Mouse (Mus musculus): ENCODE data around the gene Tenm4. TPM values are rescaled to one million over a fixed set of nuclear protein-coding genes. Genes with fewer than 3 reads are reported as not detected.

The Tenm4 gene
- polyA plus RNA-seq, 1 experiment from 2014 or later, result 9.1 TPM

GRCm38 (mm10) chr7:96414290-96415055, 243.4 kb downstream of the Tenm4 start:
- H3K9ac ChIP-seq (ENCODE audit: low read length), result no peak overlapping the region
- no peaks in the 10 kb centered on the region for H3K9me3 ChIP-seq (replicated peaks; ENCODE audit: control insufficient read depth, low read length)
- peak overlapping the region; percentile 45 for H3K27ac ChIP-seq (ENCODE audit: low read length)
- ATAC-seq (replicated peaks; ENCODE audit: extremely low read depth, insufficient read depth, low FRiP score), result 0 out of 2 replicates have a peak, but pooled peaks have one; percentile 28
- no peaks in the 10 kb centered on the region for H3K36me3 ChIP-seq (ENCODE audit: control insufficient read depth, insufficient read depth)
- peaks cover 13% of the 10 kb centered on the region; the same call in 1 of the 2 replicates for H3K27me3 ChIP-seq (ENCODE audit: control insufficient read depth, insufficient read depth, low read length)
- WGBS, result 53% methylated on average over 9 of the region's 9 CpGs
- no peak overlapping the region for H3K4me3 ChIP-seq (ENCODE audit: low read length)
- no peak overlapping the region for H3K4me2 ChIP-seq (ENCODE audit: low read depth, low read length)
- H3K4me1 ChIP-seq (ENCODE audit: control insufficient read depth, insufficient read depth, low read length), result peaks cover 6% of the 10 kb centered on the region; the same call in 1 of the 2 replicates

GRCm38 (mm10) chr7:96417251-96418004, 246.4 kb downstream of the Tenm4 start:
- no peak overlapping the region for H3K4me2 ChIP-seq (ENCODE audit: low read depth, low read length)
- H3K9ac ChIP-seq (ENCODE audit: low read length), result no peak overlapping the region
- no peak overlapping the region for H3K27ac ChIP-seq (ENCODE audit: low read length)
- no peak for ATAC-seq (replicated peaks; ENCODE audit: extremely low read depth, insufficient read depth, low FRiP score)
- 68% methylated on average over 13 of the region's 13 CpGs for WGBS
- peaks cover 10% of the 10 kb centered on the region; the same call in 1 of the 2 replicates for H3K27me3 ChIP-seq (ENCODE audit: control insufficient read depth, insufficient read depth, low read length)
- no peaks in the 10 kb centered on the region for H3K9me3 ChIP-seq (replicated peaks; ENCODE audit: control insufficient read depth, low read length)
- peaks cover 10% of the 10 kb centered on the region for H3K4me1 ChIP-seq (ENCODE audit: control insufficient read depth, insufficient read depth, low read length)
- no peaks in the 10 kb centered on the region for H3K36me3 ChIP-seq (ENCODE audit: control insufficient read depth, insufficient read depth)
- H3K4me3 ChIP-seq (ENCODE audit: low read length), result no peak overlapping the region

DNA sequence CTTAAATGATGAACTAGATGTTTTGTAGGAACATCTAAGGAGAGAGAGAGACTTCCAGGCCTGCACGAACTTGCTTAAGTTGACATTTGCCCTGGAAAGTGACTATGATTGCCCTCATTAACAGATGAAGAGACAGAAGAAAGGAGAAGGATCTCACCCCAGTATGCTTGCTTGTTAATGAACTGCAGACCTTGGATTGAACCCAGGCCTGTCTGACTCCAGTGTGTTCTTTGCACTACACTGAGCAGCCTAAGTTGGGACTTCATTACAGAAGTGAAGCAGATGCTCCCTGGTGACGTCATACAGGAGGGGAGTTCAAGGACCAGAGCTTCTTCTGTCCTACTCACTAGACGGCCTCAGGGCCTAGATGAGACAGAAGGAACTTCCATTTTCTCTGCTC, 247.1 kb downstream of the Tenm4 start:
- no peak for ATAC-seq (replicated peaks; ENCODE audit: extremely low read depth, insufficient read depth, low FRiP score)
- H3K27ac ChIP-seq (ENCODE audit: low read length), result no peak overlapping the region
- no peak overlapping the region for H3K9ac ChIP-seq (ENCODE audit: low read length)
- peaks cover 10% of the 10 kb centered on the region; the same call in 1 of the 2 replicates for H3K27me3 ChIP-seq (ENCODE audit: control insufficient read depth, insufficient read depth, low read length)
- H3K36me3 ChIP-seq (ENCODE audit: control insufficient read depth, insufficient read depth), result no peaks in the 10 kb centered on the region
- H3K4me1 ChIP-seq (ENCODE audit: control insufficient read depth, insufficient read depth, low read length), result peaks cover 10% of the 10 kb centered on the region
- no peaks in the 10 kb centered on the region for H3K9me3 ChIP-seq (replicated peaks; ENCODE audit: control insufficient read depth, low read length)
- no peak overlapping the region for H3K4me2 ChIP-seq (ENCODE audit: low read depth, low read length)
- 77% methylated on average over 3 of the region's 3 CpGs for WGBS
- no peak overlapping the region for H3K4me3 ChIP-seq (ENCODE audit: low read length)

- H3K9ac ChIP-seq (ENCODE audit: low read length), result no peak overlapping the region
- H3K27ac ChIP-seq (ENCODE audit: low read length), result no peak overlapping the region
- H3K4me1 ChIP-seq (ENCODE audit: control insufficient read depth, insufficient read depth, low read length), result peaks cover 4% of the 10 kb centered on the region; the same call in 1 of the 2 replicates
- H3K36me3 ChIP-seq (ENCODE audit: control insufficient read depth, insufficient read depth), result no peaks in the 10 kb centered on the region
- peaks cover 10% of the 10 kb centered on the region; the same call in 1 of the 2 replicates for H3K27me3 ChIP-seq (ENCODE audit: control insufficient read depth, insufficient read depth, low read length)
- H3K9me3 ChIP-seq (replicated peaks; ENCODE audit: control insufficient read depth, low read length), result no peaks in the 10 kb centered on the region
- ATAC-seq (replicated peaks; ENCODE audit: extremely low read depth, insufficient read depth, low FRiP score), result no peak
- WGBS, result 48% methylated on average over 3 of the region's 3 CpGs
- no peak overlapping the region for H3K4me2 ChIP-seq (ENCODE audit: low read depth, low read length)
- no peak overlapping the region for H3K4me3 ChIP-seq (ENCODE audit: low read length)
Observed at GRCm38 (mm10) chr7:96420045-96420444, 249.0 kb downstream of the Tenm4 start.

- no peak overlapping the region for H3K9ac ChIP-seq (ENCODE audit: low read length)
- no peak overlapping the region for H3K4me3 ChIP-seq (ENCODE audit: low read length)
- H3K4me1 ChIP-seq (ENCODE audit: control insufficient read depth, insufficient read depth, low read length), result peaks cover 4% of the 10 kb centered on the region; the same call in 1 of the 2 replicates
- H3K4me2 ChIP-seq (ENCODE audit: low read depth, low read length), result no peak overlapping the region
- H3K36me3 ChIP-seq (ENCODE audit: control insufficient read depth, insufficient read depth), result no peaks in the 10 kb centered on the region
- peaks cover 3% of the 10 kb centered on the region; the same call in 1 of the 2 replicates for H3K27me3 ChIP-seq (ENCODE audit: control insufficient read depth, insufficient read depth, low read length)
- ATAC-seq (replicated peaks; ENCODE audit: extremely low read depth, insufficient read depth, low FRiP score), result peak; percentile 79
- WGBS, result 24% methylated on average over 9 of the region's 9 CpGs
- no peaks in the 10 kb centered on the region for H3K9me3 ChIP-seq (replicated peaks; ENCODE audit: control insufficient read depth, low read length)
- peak overlapping the region; percentile 71 for H3K27ac ChIP-seq (ENCODE audit: low read length)
Observed at GRCm38 (mm10) chr7:96420926-96421605, 250.0 kb downstream of the Tenm4 start.

DNA sequence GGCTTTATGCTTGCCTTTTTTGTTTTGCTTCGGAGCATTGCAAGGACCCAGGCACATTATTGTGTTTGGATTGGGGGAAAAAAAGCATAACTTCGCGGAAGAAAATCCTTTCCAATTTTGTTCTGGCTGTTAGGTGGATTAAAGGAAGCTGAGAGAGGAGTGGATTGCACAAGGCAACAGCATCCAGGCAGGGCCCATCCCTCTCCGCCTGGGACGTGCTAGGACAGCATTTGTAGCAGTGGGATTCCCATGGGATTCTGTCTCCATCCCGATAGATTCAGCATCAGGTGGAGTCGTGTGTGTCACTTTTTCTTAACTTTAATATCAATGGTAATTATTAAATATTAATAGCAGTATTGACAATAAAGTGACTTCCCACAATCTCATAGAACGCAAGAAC, 255.9 kb downstream of the Tenm4 start:
- 0 out of 2 replicates have a peak, but pooled peaks cover 2% of the 10 kb centered on the region for H3K27me3 ChIP-seq (ENCODE audit: control insufficient read depth, insufficient read depth, low read length)

GRCm38 (mm10) chr7:96433307-96433706, 262.3 kb downstream of the Tenm4 start:
- Histone ChIP-seq H3K4me3 (ENCODE audit: low read length) (no peak overlapping the region), H3K36me3 (ENCODE audit: control insufficient read depth, insufficient read depth) (no peaks in the 10 kb centered on the region), H3K4me1 (ENCODE audit: control insufficient read depth, insufficient read depth, low read length) (no peaks in the 10 kb centered on the region), H3K4me2 (ENCODE audit: low read depth, low read length) (no peak overlapping the region), H3K27ac (ENCODE audit: low read length) (no peak overlapping the region), H3K9me3 (replicated peaks; ENCODE audit: control insufficient read depth, low read length) (no peaks in the 10 kb centered on the region), H3K9ac (ENCODE audit: low read length) (no peak overlapping the region), H3K27me3 (ENCODE audit: control insufficient read depth, insufficient read depth, low read length) (0 out of 2 replicates have a peak, but pooled peaks cover 2% of the 10 kb centered on the region)
- WGBS, result 92% methylated on average over 2 of the region's 2 CpGs
- ATAC-seq (replicated peaks; ENCODE audit: extremely low read depth, insufficient read depth, low FRiP score), result no peak

More for the DNA sequence above, 255.9 kb downstream of the Tenm4 start:
- no peaks in the 10 kb centered on the region for H3K36me3 ChIP-seq (ENCODE audit: control insufficient read depth, insufficient read depth)
- H3K4me1 ChIP-seq (ENCODE audit: control insufficient read depth, insufficient read depth, low read length), result 0 out of 2 replicates have a peak, but pooled peaks cover 2% of the 10 kb centered on the region
- H3K9ac ChIP-seq (ENCODE audit: low read length), result no peak overlapping the region
- H3K9me3 ChIP-seq (replicated peaks; ENCODE audit: control insufficient read depth, low read length), result no peaks in the 10 kb centered on the region
- no peak overlapping the region for H3K27ac ChIP-seq (ENCODE audit: low read length)
- H3K4me3 ChIP-seq (ENCODE audit: low read length), result no peak overlapping the region
- H3K4me2 ChIP-seq (ENCODE audit: low read depth, low read length), result no peak overlapping the region
- WGBS, result 68% methylated on average over 8 of the region's 8 CpGs
- no peak for ATAC-seq (replicated peaks; ENCODE audit: extremely low read depth, insufficient read depth, low FRiP score)

GRCm38 (mm10) chr7:96438392-96438791, 267.3 kb downstream of the Tenm4 start:
- Histone ChIP-seq H3K4me1 (ENCODE audit: control insufficient read depth, insufficient read depth, low read length) (no peaks in the 10 kb centered on the region), H3K4me2 (ENCODE audit: low read depth, low read length) (no peak overlapping the region), H3K9me3 (replicated peaks; ENCODE audit: control insufficient read depth, low read length) (no peaks in the 10 kb centered on the region), H3K9ac (ENCODE audit: low read length) (no peak overlapping the region), H3K27me3 (ENCODE audit: control insufficient read depth, insufficient read depth, low read length) (no peaks in the 10 kb centered on the region), H3K27ac (ENCODE audit: low read length) (no peak overlapping the region), H3K4me3 (ENCODE audit: low read length) (no peak overlapping the region), H3K36me3 (ENCODE audit: control insufficient read depth, insufficient read depth) (no peaks in the 10 kb centered on the region)
- ATAC-seq (replicated peaks; ENCODE audit: extremely low read depth, insufficient read depth, low FRiP score), result no peak
- WGBS, result 87% methylated on average over 6 of the region's 6 CpGs
